19 mouse cellular contexts compared by ENCODE assay signal in genomic region chr17:50443376-50444022, GRCm38 (mm10).
A peak's percentile ranks its signal among the peaks of the same experiment; 100 is the strongest.
DNase-seq lines count a peak whose midpoint lies in the region; ATAC-seq and TF ChIP-seq lines count a peak whose summit lies in the region.
"Had no signal": no experiment of that assay in that cellular context is flagged by ENCODE, and none has a peak within 500 bp of the region (broad histone marks: within the 10 kb centered on the region; RNA-seq: fewer than 3 reads in every experiment).

No protein-coding gene starts in this region.

- H3K27me3 ChIP-seq in forebrain, embryonic 14.5 days (replicated peaks; ENCODE audit: control insufficient read depth, insufficient read depth, low read length), result no peaks in the 10 kb centered on the region
- H3K27me3 ChIP-seq in forebrain, embryonic 11.5 days (ENCODE audit: control insufficient read depth, insufficient read depth, low read length), result no peaks in the 10 kb centered on the region
- H3K27me3 ChIP-seq in heart, embryonic 16.5 days (ENCODE audit: control insufficient read depth, insufficient read depth, low read length), result no peaks in the 10 kb centered on the region
- H3K27me3 ChIP-seq in limb, embryonic 14.5 days (ENCODE audit: control insufficient read depth, insufficient read depth, low read length), result no peaks in the 10 kb centered on the region
- no peaks in the 10 kb centered on the region for H3K27me3 ChIP-seq in limb, embryonic 10.5 days (ENCODE audit: low read depth, poor library complexity, severe bottlenecking)
- no peaks in the 10 kb centered on the region for H3K27me3 ChIP-seq in intestine, embryonic 16.5 days (replicated peaks; ENCODE audit: control insufficient read depth, insufficient read depth, low read length)
- H3K27me3 ChIP-seq: embryonic facial prominence, embryonic 13.5 days; heart, embryonic 13.5 days; hindbrain, embryonic 13.5 days; lung, embryonic 15.5 days; midbrain, embryonic 13.5 days had no signal

- no peak for TF ChIP-seq POLR2A in limb, embryonic 14.5 days (IDR thresholded peaks at IDR 0.05; ENCODE audit: borderline replicate concordance, extremely low read depth, insufficient read depth, insufficient read length)

- H3K4me2 ChIP-seq in forebrain, embryonic 14.5 days (ENCODE audit: low read length), result no peak overlapping the region
- no peak overlapping the region for H3K4me2 ChIP-seq in forebrain, embryonic 11.5 days (ENCODE audit: low read depth, low read length, severe bottlenecking)
- no peak overlapping the region for H3K4me2 ChIP-seq in heart, embryonic 16.5 days (ENCODE audit: low read depth, low read length)
- no peak overlapping the region for H3K4me2 ChIP-seq in limb, embryonic 14.5 days (replicated peaks; ENCODE audit: low read depth, low read length, severe bottlenecking)
- H3K4me2 ChIP-seq in intestine, embryonic 16.5 days (ENCODE audit: low read depth, low read length), result no peak overlapping the region
- H3K4me2 ChIP-seq: embryonic facial prominence, embryonic 13.5 days; heart, embryonic 13.5 days; hindbrain, embryonic 13.5 days; liver, embryonic 11.5 days; lung, embryonic 15.5 days; midbrain, embryonic 13.5 days had no signal

- WGBS in forebrain, embryonic 14.5 days, result 74% methylated on average over 6 of the region's 6 CpGs
- 85% methylated on average over 6 of the region's 6 CpGs for WGBS in forebrain, embryonic 11.5 days
- WGBS in heart, embryonic 16.5 days, result 68% methylated on average over 6 of the region's 6 CpGs
- 73% methylated on average over 6 of the region's 6 CpGs for WGBS in limb, embryonic 14.5 days
- WGBS in limb, embryonic 10.5 days, result 90% methylated on average over 6 of the region's 6 CpGs
- WGBS in intestine, embryonic 16.5 days, result 69% methylated on average over 6 of the region's 6 CpGs

- no peak overlapping the region for H3K27ac ChIP-seq in forebrain, embryonic 14.5 days (ENCODE audit: low read depth, low read length)
- no peak overlapping the region for H3K27ac ChIP-seq in forebrain, embryonic 11.5 days (ENCODE audit: low read depth, low read length)
- peak overlapping the region; percentile 25; the same call in 1 of the 2 replicates for H3K27ac ChIP-seq in heart, embryonic 16.5 days (ENCODE audit: low read length)
- H3K27ac ChIP-seq in limb, embryonic 14.5 days (replicated peaks; ENCODE audit: low read depth, low read length), result no peak overlapping the region
- H3K27ac ChIP-seq in limb, embryonic 10.5 days, result no peak overlapping the region
- no peak overlapping the region for H3K27ac ChIP-seq in intestine, embryonic 16.5 days (ENCODE audit: low read length)
- H3K27ac ChIP-seq: embryonic facial prominence, embryonic 13.5 days; heart, embryonic 13.5 days; hindbrain, embryonic 13.5 days; lung, embryonic 15.5 days; midbrain, embryonic 13.5 days had no signal

- intact Hi-C loops in heart, postnatal 14 days (cut with DNase I), result no loop called here

- H3K9ac ChIP-seq in forebrain, embryonic 14.5 days (ENCODE audit: low read length), result no peak overlapping the region
- H3K9ac ChIP-seq in forebrain, embryonic 11.5 days (ENCODE audit: low read length), result no peak overlapping the region
- no peak overlapping the region for H3K9ac ChIP-seq in heart, embryonic 16.5 days (ENCODE audit: low read length)
- H3K9ac ChIP-seq in limb, embryonic 14.5 days (ENCODE audit: low read depth, low read length, severe bottlenecking), result no peak overlapping the region
- H3K9ac ChIP-seq in intestine, embryonic 16.5 days (ENCODE audit: low read depth, low read length), result no peak overlapping the region
- H3K9ac ChIP-seq: embryonic facial prominence, embryonic 13.5 days; heart, embryonic 13.5 days; hindbrain, embryonic 13.5 days; lung, embryonic 15.5 days; midbrain, embryonic 13.5 days had no signal

- DNase-seq in forebrain, embryonic 14.5 days (ENCODE audit: low spot score), result peak; percentile 27
- DNase-seq in forebrain, embryonic 11.5 days (ENCODE audit: low spot score), result no peak
- DNase-seq in heart, postnatal 14 days, result no peak
- peak; percentile 38 for DNase-seq in limb, embryonic 14.5 days (ENCODE audit: low spot score)
- no peak for DNase-seq in limb, embryonic 10.5 days (ENCODE audit: low spot score)
- DNase-seq: adrenal gland, postnatal 10 days; B cell, adult 2 months; cerebellum, adult 11-12 months; kidney, adult 2 months; right cerebral cortex, postnatal 4 days; thymus, adult 2 months had no signal

- H3K4me1 ChIP-seq in forebrain, embryonic 14.5 days (ENCODE audit: control insufficient read depth, insufficient read depth, low read length), result no peaks in the 10 kb centered on the region
- no peaks in the 10 kb centered on the region for H3K4me1 ChIP-seq in forebrain, embryonic 11.5 days (replicated peaks; ENCODE audit: control insufficient read depth, insufficient read depth, low read length)
- H3K4me1 ChIP-seq in heart, embryonic 16.5 days (ENCODE audit: control insufficient read depth, insufficient read depth, low read length), result 0 out of 2 replicates have a peak, but pooled peaks cover 2% of the 10 kb centered on the region
- H3K4me1 ChIP-seq in limb, embryonic 14.5 days (ENCODE audit: control insufficient read depth, insufficient read depth, low read length), result 0 out of 2 replicates have a peak, but pooled peaks cover 4% of the 10 kb centered on the region
- 0 out of 2 replicates have a peak, but pooled peaks cover 3% of the 10 kb centered on the region for H3K4me1 ChIP-seq in limb, embryonic 10.5 days
- no peaks in the 10 kb centered on the region for H3K4me1 ChIP-seq in intestine, embryonic 16.5 days (ENCODE audit: control insufficient read depth, insufficient read depth, low read length)
- H3K4me1 ChIP-seq: embryonic facial prominence, embryonic 13.5 days; lung, embryonic 15.5 days; midbrain, embryonic 13.5 days had no signal

- H3K4me3 ChIP-seq in forebrain, embryonic 14.5 days (ENCODE audit: low read depth, low read length), result no peak overlapping the region
- H3K4me3 ChIP-seq in forebrain, embryonic 11.5 days (ENCODE audit: low read depth, low read length), result no peak overlapping the region
- no peak overlapping the region for H3K4me3 ChIP-seq in heart, embryonic 16.5 days (ENCODE audit: low read length)
- H3K4me3 ChIP-seq in limb, embryonic 14.5 days (replicated peaks; ENCODE audit: low read length), result no peak overlapping the region
- H3K4me3 ChIP-seq in limb, embryonic 10.5 days, result no peak overlapping the region
- no peak overlapping the region for H3K4me3 ChIP-seq in intestine, embryonic 16.5 days (ENCODE audit: low read length)
- H3K4me3 ChIP-seq: embryonic facial prominence, embryonic 13.5 days; heart, embryonic 13.5 days; hindbrain, embryonic 13.5 days; lung, embryonic 15.5 days; midbrain, embryonic 13.5 days had no signal

- ATAC-seq in forebrain, embryonic 14.5 days, result peak; percentile 29; the same call in 1 of the 2 replicates
- ATAC-seq in forebrain, embryonic 11.5 days (replicated peaks; ENCODE audit: low FRiP score), result no peak
- ATAC-seq in heart, embryonic 16.5 days (replicated peaks; ENCODE audit: extremely low read depth, insufficient read depth, low FRiP score), result no peak
- ATAC-seq in limb, embryonic 14.5 days (ENCODE audit: low FRiP score, low read depth), result no peak
- peak; percentile 27; the same call in 1 of the 2 replicates for ATAC-seq in intestine, embryonic 16.5 days
- ATAC-seq: midbrain, embryonic 13.5 days had no signal

- H3K36me3 ChIP-seq in forebrain, embryonic 14.5 days (ENCODE audit: control insufficient read depth, insufficient read depth, low read length), result no peaks in the 10 kb centered on the region
- no peaks in the 10 kb centered on the region for H3K36me3 ChIP-seq in forebrain, embryonic 11.5 days (ENCODE audit: control insufficient read depth, insufficient read depth, low read length)
- no peaks in the 10 kb centered on the region for H3K36me3 ChIP-seq in heart, embryonic 16.5 days (ENCODE audit: control insufficient read depth, insufficient read depth)
- no peaks in the 10 kb centered on the region for H3K36me3 ChIP-seq in limb, embryonic 14.5 days (ENCODE audit: control insufficient read depth, insufficient read depth, low read length)
- no peaks in the 10 kb centered on the region for H3K36me3 ChIP-seq in limb, embryonic 10.5 days
- H3K36me3 ChIP-seq in intestine, embryonic 16.5 days (ENCODE audit: control insufficient read depth, insufficient read depth, low read length), result no peaks in the 10 kb centered on the region
- H3K36me3 ChIP-seq: embryonic facial prominence, embryonic 13.5 days; heart, embryonic 13.5 days; hindbrain, embryonic 13.5 days; lung, embryonic 15.5 days; midbrain, embryonic 13.5 days had no signal

- H3K9me3 ChIP-seq in forebrain, embryonic 14.5 days (replicated peaks; ENCODE audit: control insufficient read depth, low read length), result no peaks in the 10 kb centered on the region
- no peaks in the 10 kb centered on the region for H3K9me3 ChIP-seq in forebrain, embryonic 11.5 days (ENCODE audit: control insufficient read depth, low read length)
- no peaks in the 10 kb centered on the region for H3K9me3 ChIP-seq in heart, embryonic 16.5 days (replicated peaks; ENCODE audit: control insufficient read depth, low read length)
- H3K9me3 ChIP-seq in limb, embryonic 14.5 days (ENCODE audit: control insufficient read depth, low read length), result no peaks in the 10 kb centered on the region
- no peaks in the 10 kb centered on the region for H3K9me3 ChIP-seq in limb, embryonic 10.5 days (replicated peaks)
- H3K9me3 ChIP-seq in intestine, embryonic 16.5 days (ENCODE audit: control insufficient read depth, low read length), result no peaks in the 10 kb centered on the region
- H3K9me3 ChIP-seq: embryonic facial prominence, embryonic 13.5 days; heart, embryonic 13.5 days; hindbrain, embryonic 13.5 days; lung, embryonic 15.5 days; midbrain, embryonic 13.5 days had no signal

Comparison
In these comparisons a context has a peak if more than half of its experiments do, and no peak if none do; other contexts are left out.
1. ATAC-seq: peak in forebrain, embryonic 14.5 days (single experiment) and intestine, embryonic 16.5 days (single experiment); none in forebrain, embryonic 11.5 days (single experiment), heart, embryonic 16.5 days (single experiment) and limb, embryonic 14.5 days (single experiment).
2. DNase-seq: peak in forebrain, embryonic 14.5 days (single experiment) and limb, embryonic 14.5 days (single experiment); none in forebrain, embryonic 11.5 days (single experiment), heart, postnatal 14 days (0 of 2) and limb, embryonic 10.5 days (single experiment).